Mouse (Mus musculus) myocyte (in vitro differentiated cells): ENCODE measurements at regions not wholly inside any gene's neighbourhood (a gene's known extent, or its start where the extent isn't known, plus 50 kb on each side); places are given as distances from the start of the nearest gene placed in this dataset.

ENCODE experiments used
- CEBPB ChIP-seq: IDR thresholded peaks from 2 replicates; pipeline ENCODE4 v1.6.1; 2011; ENCODE audit warnings: mild to moderate bottlenecking, moderate library complexity; ENCODE audit not compliant: poor library complexity, insufficient read depth, severe bottlenecking
- E2F4 ChIP-seq: IDR thresholded peaks from one replicate; pipeline ENCODE4 v1.6.1; 2011; ENCODE audit warnings: mild to moderate bottlenecking, control low read depth, moderate library complexity; ENCODE audit not compliant: insufficient read depth
- MAX ChIP-seq: IDR thresholded peaks from one replicate; pipeline ENCODE4 v1.6.1; 2011; ENCODE audit warnings: low read depth, mild to moderate bottlenecking, control low read depth
- MYOD1 ChIP-seq, 3 experiments: IDR thresholded peaks; one replicate each; pipeline ENCODE4 v1.6.1; 2011; ENCODE audit warnings: control low read depth in 2 of 3, low read depth in 2 of 3, mild to moderate bottlenecking in 2 of 3, moderate library complexity in 1 of 3; ENCODE audit not compliant: insufficient read length in 2 of 3, control insufficient read depth in 1 of 3
- POLR2A ChIP-seq: IDR thresholded peaks from one replicate; pipeline ENCODE4 v1.6.1; 2011; ENCODE audit warnings: low read depth, mild to moderate bottlenecking, control low read depth, moderate library complexity; ENCODE audit not compliant: insufficient read length
- POLR2AphosphoS2 ChIP-seq: IDR thresholded peaks from one replicate; pipeline ENCODE4 v1.6.1; 2011; ENCODE audit warnings: low read depth, control low read depth; ENCODE audit not compliant: insufficient read length
- REST ChIP-seq: IDR thresholded peaks from one replicate; pipeline ENCODE4 v1.6.1; 2011; ENCODE audit warnings: mild to moderate bottlenecking, control low read depth, moderate library complexity; ENCODE audit not compliant: insufficient read depth, insufficient read length
- SRF ChIP-seq: IDR thresholded peaks from one replicate; pipeline ENCODE4 v1.6.1; 2011; ENCODE audit warnings: low read depth; ENCODE audit not compliant: control insufficient read depth, insufficient read length
- TCF12 ChIP-seq: IDR thresholded peaks from one replicate; pipeline ENCODE4 v1.6.1; 2011; ENCODE audit warnings: mild to moderate bottlenecking, control low read depth; ENCODE audit not compliant: poor library complexity, insufficient read depth, severe bottlenecking
- TCF3 ChIP-seq: IDR thresholded peaks from one replicate; pipeline ENCODE4 v1.6.1; 2011; ENCODE audit warnings: low read depth, control low read depth; ENCODE audit not compliant: insufficient read length
- USF1 ChIP-seq: IDR thresholded peaks from one replicate; pipeline ENCODE4 v1.6.1; 2011; ENCODE audit warnings: low read depth, mild to moderate bottlenecking, control low read depth, moderate library complexity

DNA sequence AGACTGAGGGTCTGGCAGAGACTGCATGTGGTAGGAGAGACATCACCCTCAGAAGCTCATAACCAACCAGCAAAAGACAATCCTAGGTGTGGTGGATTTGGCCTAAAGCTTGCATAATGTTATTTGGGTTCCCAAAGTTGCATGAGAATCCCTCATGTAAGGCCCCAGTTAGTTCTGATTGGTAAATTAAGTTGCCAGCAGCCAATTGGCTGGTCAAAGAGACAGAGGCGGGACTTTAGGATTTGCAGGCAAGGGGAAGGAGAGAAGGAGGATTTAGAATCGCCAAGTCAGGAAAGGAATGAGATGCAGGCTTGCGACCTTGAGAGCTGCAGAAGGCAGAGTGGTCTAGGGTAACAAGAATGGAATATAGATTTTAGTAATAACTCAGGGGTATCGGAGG, 140.1 kb upstream of the Mdm1 start:
- TF ChIP-seq TCF12 (no peak), TCF3 (no peak), MYOD1 (IDR thresholded peaks at IDR 0.05; ENCODE audit: control insufficient read depth in 1 of 3, insufficient read length in 2 of 3, low read depth in 2 of 3) (no peak), POLR2A (no peak), USF1 (no peak), REST (no peak), CEBPB (no peak), MAX (no peak), POLR2AphosphoS2 (no peak), SRF (no peak), E2F4 (no peak)
